Mouse (Mus musculus) cortical plate, adult 2 months (tissue): Measurements from ENCODE around the gene Shroom3.

Experiments
- CTCF ChIP-seq: fragments of 200-500 bp; IDR thresholded peaks from 2 replicates; pipeline ENCODE4 v1.5.1; 2011; ENCODE audit warnings: mild to moderate bottlenecking, control low read depth, low read length; ENCODE audit not compliant: insufficient read depth; ENCODE audit errors: extremely low read depth
- POLR2A ChIP-seq: fragments of 200-500 bp; IDR thresholded peaks from 2 replicates; pipeline ENCODE4 v1.6.1; 2011; ENCODE audit warnings: mild to moderate bottlenecking, low read length, control low read depth; ENCODE audit not compliant: insufficient read depth; ENCODE audit errors: extremely low read depth

- TF ChIP-seq CTCF (no peak), POLR2A (no peak)
These were observed 297.2 kb downstream of the Shroom3 start for GRCm38 (mm10) chr5:92980393-92980792.
